Mouse (Mus musculus): ENCODE results near the gene Rab30. TPM values are rescaled to one million over a fixed set of nuclear protein-coding genes. Genes with fewer than 3 reads are reported as not detected.

Gene Rab30
- polyA plus RNA-seq, 1 experiment from 2014 or later: 422 TPM

GRCm38 (mm10) chr7:92783914-92784313 lies 42.5 kb downstream of the Rab30 start:
- no peak overlapping the region for H3K4me3 ChIP-seq (ENCODE audit: low read depth, low read length)
- no peaks in the 10 kb centered on the region for H3K9me3 ChIP-seq (ENCODE audit: control insufficient read depth)
- H3K4me1 ChIP-seq (replicated peaks; ENCODE audit: control insufficient read depth, insufficient read depth, low read length): no peaks in the 10 kb centered on the region
- H3K36me3 ChIP-seq (ENCODE audit: control insufficient read depth, insufficient read depth): no peaks in the 10 kb centered on the region
- H3K27me3 ChIP-seq (replicated peaks; ENCODE audit: control insufficient read depth, insufficient read depth, low read length): no peaks in the 10 kb centered on the region
- WGBS: 78% methylated on average over 11 of the region's 11 CpGs
- no peak for TF ChIP-seq CTCF (IDR thresholded peaks at IDR 0.05; ENCODE audit: low read depth)
- no peak for ATAC-seq
- no peak overlapping the region for H3K27ac ChIP-seq (ENCODE audit: low read depth, low read length)
- no peak overlapping the region for H3K9ac ChIP-seq (ENCODE audit: low read depth, low read length)
- H3K4me2 ChIP-seq (replicated peaks; ENCODE audit: low read depth): no peak overlapping the region

GRCm38 (mm10) chr7:92795749-92796148 lies 54.3 kb downstream of the Rab30 start:
- Histone ChIP-seq H3K27me3 (replicated peaks; ENCODE audit: control insufficient read depth, insufficient read depth, low read length) (no peaks in the 10 kb centered on the region), H3K4me1 (replicated peaks; ENCODE audit: control insufficient read depth, insufficient read depth, low read length) (no peaks in the 10 kb centered on the region), H3K4me2 (replicated peaks; ENCODE audit: low read depth) (no peak overlapping the region), H3K36me3 (ENCODE audit: control insufficient read depth, insufficient read depth) (no peaks in the 10 kb centered on the region), H3K4me3 (ENCODE audit: low read depth, low read length) (no peak overlapping the region), H3K27ac (ENCODE audit: low read depth, low read length) (no peak overlapping the region), H3K9me3 (ENCODE audit: control insufficient read depth) (no peaks in the 10 kb centered on the region), H3K9ac (ENCODE audit: low read depth, low read length) (no peak overlapping the region)
- WGBS: 72% methylated on average over 5 of the region's 5 CpGs
- ATAC-seq: no peak
- no peak for TF ChIP-seq CTCF (IDR thresholded peaks at IDR 0.05; ENCODE audit: low read depth)

GRCm38 (mm10) chr7:92796813-92797212 lies 55.4 kb downstream of the Rab30 start:
- WGBS: 61% methylated on average over 8 of the region's 8 CpGs
- no peak for ATAC-seq
- no peaks in the 10 kb centered on the region for H3K9me3 ChIP-seq (ENCODE audit: control insufficient read depth)
- H3K4me1 ChIP-seq (replicated peaks; ENCODE audit: control insufficient read depth, insufficient read depth, low read length): no peaks in the 10 kb centered on the region
- H3K27ac ChIP-seq (ENCODE audit: low read depth, low read length): no peak overlapping the region
- no peaks in the 10 kb centered on the region for H3K27me3 ChIP-seq (replicated peaks; ENCODE audit: control insufficient read depth, insufficient read depth, low read length)
- no peak overlapping the region for H3K9ac ChIP-seq (ENCODE audit: low read depth, low read length)
- TF ChIP-seq CTCF (IDR thresholded peaks at IDR 0.05; ENCODE audit: low read depth): no peak
- H3K36me3 ChIP-seq (ENCODE audit: control insufficient read depth, insufficient read depth): no peaks in the 10 kb centered on the region
- no peak overlapping the region for H3K4me2 ChIP-seq (replicated peaks; ENCODE audit: low read depth)
- H3K4me3 ChIP-seq (ENCODE audit: low read depth, low read length): no peak overlapping the region

GRCm38 (mm10) chr7:92799665-92800595 lies 58.5 kb downstream of the Rab30 start:
- no peaks in the 10 kb centered on the region for H3K27me3 ChIP-seq (replicated peaks; ENCODE audit: control insufficient read depth, insufficient read depth, low read length)
- ATAC-seq: no peak
- H3K27ac ChIP-seq (ENCODE audit: low read depth, low read length): no peak overlapping the region
- no peak overlapping the region for H3K4me3 ChIP-seq (ENCODE audit: low read depth, low read length)
- no peaks in the 10 kb centered on the region for H3K4me1 ChIP-seq (replicated peaks; ENCODE audit: control insufficient read depth, insufficient read depth, low read length)
- no peaks in the 10 kb centered on the region for H3K36me3 ChIP-seq (ENCODE audit: control insufficient read depth, insufficient read depth)
- no peak for TF ChIP-seq CTCF (IDR thresholded peaks at IDR 0.05; ENCODE audit: low read depth)
- no peak overlapping the region for H3K9ac ChIP-seq (ENCODE audit: low read depth, low read length)
- no peaks in the 10 kb centered on the region for H3K9me3 ChIP-seq (ENCODE audit: control insufficient read depth)
- no peak overlapping the region for H3K4me2 ChIP-seq (replicated peaks; ENCODE audit: low read depth)
- 63% methylated on average over 10 of the region's 10 CpGs for WGBS

- TF ChIP-seq CTCF (IDR thresholded peaks at IDR 0.05; ENCODE audit: low read depth): no peak
- ATAC-seq: no peak
- no peak overlapping the region for H3K4me2 ChIP-seq (replicated peaks; ENCODE audit: low read depth)
Observed at GRCm38 (mm10) chr7:92802158-92802557, 60.8 kb downstream of the Rab30 start.

GRCm38 (mm10) chr7:92803191-92803590 lies 61.8 kb downstream of the Rab30 start:
- Histone ChIP-seq H3K9me3 (ENCODE audit: control insufficient read depth) (no peaks in the 10 kb centered on the region), H3K4me3 (ENCODE audit: low read depth, low read length) (no peak overlapping the region), H3K27me3 (replicated peaks; ENCODE audit: control insufficient read depth, insufficient read depth, low read length) (no peaks in the 10 kb centered on the region), H3K4me2 (replicated peaks; ENCODE audit: low read depth) (no peak overlapping the region), H3K36me3 (ENCODE audit: control insufficient read depth, insufficient read depth) (no peaks in the 10 kb centered on the region), H3K4me1 (replicated peaks; ENCODE audit: control insufficient read depth, insufficient read depth, low read length) (no peaks in the 10 kb centered on the region), H3K27ac (ENCODE audit: low read depth, low read length) (no peak overlapping the region), H3K9ac (ENCODE audit: low read depth, low read length) (no peak overlapping the region)
- TF ChIP-seq CTCF (IDR thresholded peaks at IDR 0.05; ENCODE audit: low read depth): no peak
- 71% methylated on average over 1 of the region's 1 CpGs for WGBS
- no peak for ATAC-seq

More at GRCm38 (mm10) chr7:92802158-92802557, 60.8 kb downstream of the Rab30 start:
- 80% methylated on average over 4 of the region's 4 CpGs for WGBS
- no peak overlapping the region for H3K9ac ChIP-seq (ENCODE audit: low read depth, low read length)
- no peaks in the 10 kb centered on the region for H3K27me3 ChIP-seq (replicated peaks; ENCODE audit: control insufficient read depth, insufficient read depth, low read length)
- H3K4me1 ChIP-seq (replicated peaks; ENCODE audit: control insufficient read depth, insufficient read depth, low read length): no peaks in the 10 kb centered on the region
- H3K27ac ChIP-seq (ENCODE audit: low read depth, low read length): no peak overlapping the region
- H3K9me3 ChIP-seq (ENCODE audit: control insufficient read depth): no peaks in the 10 kb centered on the region
- no peaks in the 10 kb centered on the region for H3K36me3 ChIP-seq (ENCODE audit: control insufficient read depth, insufficient read depth)
- no peak overlapping the region for H3K4me3 ChIP-seq (ENCODE audit: low read depth, low read length)
